Mouse (Mus musculus): Measurements from ENCODE around the gene Haspin.

Gene Haspin

DNA sequence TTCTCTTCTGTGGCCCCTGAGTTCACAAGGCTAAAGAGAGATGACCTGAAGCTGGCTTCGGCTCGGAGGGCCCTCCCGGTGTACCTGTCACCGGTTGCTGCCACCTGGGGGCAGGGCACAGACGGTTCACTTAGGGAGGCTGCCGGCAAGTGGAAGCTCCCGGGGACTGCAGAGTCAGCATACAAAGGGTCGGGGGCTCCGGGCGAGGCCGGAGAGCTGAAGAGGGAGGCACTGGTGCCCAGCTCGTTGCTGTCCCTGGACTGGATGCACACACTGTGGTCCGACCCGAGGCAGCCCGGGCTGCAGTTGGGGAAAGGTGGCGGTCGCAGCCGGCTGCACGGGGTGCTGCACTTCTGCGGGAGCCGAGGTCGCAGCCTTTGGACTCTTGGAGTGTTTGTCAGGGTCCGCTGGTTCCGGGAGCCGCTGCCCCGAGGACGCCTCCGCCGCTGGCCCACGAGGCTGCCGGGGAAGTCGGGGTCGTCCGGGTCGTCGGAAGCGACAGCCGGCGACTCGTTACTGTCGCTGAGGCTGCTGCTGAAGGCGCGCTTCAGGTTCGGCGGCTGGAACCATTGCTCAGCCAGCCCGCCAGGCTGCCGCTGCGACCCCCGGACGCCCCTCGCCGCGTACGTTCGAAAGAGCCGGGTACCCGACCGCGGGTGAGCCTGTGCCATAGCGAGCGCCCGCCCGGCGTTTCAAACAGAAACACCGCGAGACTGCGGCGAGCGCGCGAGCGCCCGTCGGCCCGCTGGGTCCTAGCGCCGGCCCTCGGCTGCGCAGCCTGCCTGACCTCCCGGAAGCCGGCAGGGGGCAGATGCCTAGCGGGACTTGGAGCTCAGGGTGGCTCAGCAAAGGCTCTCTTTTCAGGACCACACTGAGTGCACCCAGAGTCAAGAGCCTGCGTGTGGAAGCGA, at the start of gene Haspin:
Gene Haspin (minus strand): TSS at position 704 of the 911 bp plus-strand sequence.
- in situ Hi-C loops (cut with MboI, MseI) = no loop called here

DNA sequence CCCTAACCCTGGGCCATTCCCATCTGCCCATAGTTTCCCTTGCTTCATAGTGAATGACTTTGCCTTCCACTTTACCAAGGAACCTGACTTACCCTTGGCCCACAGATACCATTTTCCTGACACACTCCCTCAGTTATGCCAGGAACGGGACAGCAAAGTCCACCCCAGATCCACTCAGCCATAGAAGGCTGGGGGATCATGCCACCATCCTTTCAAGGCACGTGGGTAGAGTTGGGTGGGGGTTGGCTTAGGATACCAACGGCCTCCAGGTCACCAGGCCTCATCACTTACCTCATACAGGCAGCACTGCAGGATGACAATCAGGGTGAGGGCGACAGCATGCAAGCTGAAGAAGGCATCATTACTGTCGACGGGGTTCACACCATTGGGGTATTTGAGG, 49.1 kb upstream of the Haspin start:
- in situ Hi-C loops (cut with MboI, MseI) = loop anchor here (25.0 kb wide), 1 partner anchor 1650 kb away; the partner anchor contains the start of gene Mnt

DNA sequence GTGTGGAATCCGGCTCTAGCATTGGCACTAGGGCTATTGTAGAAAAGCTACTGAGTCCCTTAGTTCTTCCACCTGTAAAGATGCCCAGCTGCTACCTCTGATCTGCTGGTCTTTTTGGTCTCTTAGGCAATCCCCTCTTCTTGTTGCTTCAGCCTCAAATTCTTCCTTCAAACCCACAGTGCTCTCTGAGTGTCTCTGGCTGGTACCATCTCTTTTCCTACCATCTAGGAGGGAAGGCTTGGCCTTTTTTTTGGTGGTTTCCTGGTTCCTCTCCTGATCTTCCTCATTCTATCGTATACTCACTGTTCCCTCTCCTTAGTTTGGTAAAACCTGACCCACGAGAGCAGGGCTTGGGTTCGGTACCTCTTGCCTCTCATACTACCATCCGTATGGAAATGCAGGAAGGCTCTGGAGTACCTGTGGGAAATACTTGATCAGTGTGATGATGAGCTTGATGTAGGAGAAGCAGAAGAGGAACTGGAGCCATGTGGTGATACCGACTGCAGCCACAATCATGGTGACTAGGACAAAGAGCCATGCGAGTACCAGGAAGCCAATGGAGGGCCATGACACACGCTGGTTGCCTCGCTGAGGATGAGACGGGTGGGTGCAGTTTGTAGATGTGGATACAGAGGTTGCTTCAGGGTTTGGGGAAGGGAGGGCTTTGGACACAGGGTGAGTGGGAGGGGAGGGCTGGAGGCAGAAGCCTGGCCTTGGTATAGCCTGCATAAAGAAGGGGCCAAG, 48.0 kb upstream of the Haspin start:
- in situ Hi-C loops (cut with MboI, MseI) = loop anchor here (25.0 kb wide), 1 partner anchor 1651 kb away; the partner anchor contains the start of gene Mnt

DNA sequence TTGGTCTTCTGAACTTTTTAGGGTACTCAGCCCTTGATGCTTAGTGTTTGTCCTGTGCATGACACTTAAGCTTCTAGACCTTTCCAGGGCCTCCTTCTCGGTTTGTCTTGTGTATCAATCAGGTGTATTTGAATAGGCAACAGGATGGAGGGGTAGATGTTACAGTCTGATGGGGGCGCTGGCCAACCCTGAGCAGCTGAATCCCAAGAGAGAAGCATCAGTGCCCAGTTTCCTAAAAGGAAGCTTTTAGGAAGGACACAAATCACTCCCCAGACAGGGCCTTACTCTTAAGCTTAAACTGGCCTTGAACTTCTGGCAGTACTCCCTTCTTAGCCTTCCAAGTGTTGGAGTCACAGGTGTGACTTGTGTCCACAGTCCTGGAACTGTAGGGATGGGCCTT, 39.8 kb upstream of the Haspin start:
- in situ Hi-C loops (cut with MboI, MseI) = loop anchor here (25.0 kb wide), 1 partner anchor 1659 kb away; the partner anchor contains the start of gene Mnt

DNA sequence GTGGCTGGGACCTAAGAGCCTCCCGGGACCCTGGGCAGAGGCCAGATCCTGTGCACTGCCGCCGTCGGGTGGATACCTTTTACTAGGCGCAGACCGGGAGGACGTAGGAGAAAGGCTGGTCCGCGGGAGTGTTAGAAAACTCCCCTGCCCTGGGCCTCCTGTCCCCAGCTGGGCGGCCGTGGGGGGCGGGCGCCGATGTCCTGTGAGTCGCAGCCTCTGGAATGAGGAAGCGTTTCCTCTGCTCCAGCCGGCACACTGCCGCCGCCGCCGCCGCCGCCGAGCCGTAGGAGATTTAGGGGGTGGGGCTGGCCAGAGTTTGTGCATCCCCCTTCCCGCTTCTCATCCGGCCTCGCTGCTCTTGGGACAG, 39.4 kb upstream of the Haspin start:
- in situ Hi-C loops (cut with MboI, MseI) = loop anchor here (25.0 kb wide), 1 partner anchor 1660 kb away; the partner anchor contains the start of gene Mnt

DNA sequence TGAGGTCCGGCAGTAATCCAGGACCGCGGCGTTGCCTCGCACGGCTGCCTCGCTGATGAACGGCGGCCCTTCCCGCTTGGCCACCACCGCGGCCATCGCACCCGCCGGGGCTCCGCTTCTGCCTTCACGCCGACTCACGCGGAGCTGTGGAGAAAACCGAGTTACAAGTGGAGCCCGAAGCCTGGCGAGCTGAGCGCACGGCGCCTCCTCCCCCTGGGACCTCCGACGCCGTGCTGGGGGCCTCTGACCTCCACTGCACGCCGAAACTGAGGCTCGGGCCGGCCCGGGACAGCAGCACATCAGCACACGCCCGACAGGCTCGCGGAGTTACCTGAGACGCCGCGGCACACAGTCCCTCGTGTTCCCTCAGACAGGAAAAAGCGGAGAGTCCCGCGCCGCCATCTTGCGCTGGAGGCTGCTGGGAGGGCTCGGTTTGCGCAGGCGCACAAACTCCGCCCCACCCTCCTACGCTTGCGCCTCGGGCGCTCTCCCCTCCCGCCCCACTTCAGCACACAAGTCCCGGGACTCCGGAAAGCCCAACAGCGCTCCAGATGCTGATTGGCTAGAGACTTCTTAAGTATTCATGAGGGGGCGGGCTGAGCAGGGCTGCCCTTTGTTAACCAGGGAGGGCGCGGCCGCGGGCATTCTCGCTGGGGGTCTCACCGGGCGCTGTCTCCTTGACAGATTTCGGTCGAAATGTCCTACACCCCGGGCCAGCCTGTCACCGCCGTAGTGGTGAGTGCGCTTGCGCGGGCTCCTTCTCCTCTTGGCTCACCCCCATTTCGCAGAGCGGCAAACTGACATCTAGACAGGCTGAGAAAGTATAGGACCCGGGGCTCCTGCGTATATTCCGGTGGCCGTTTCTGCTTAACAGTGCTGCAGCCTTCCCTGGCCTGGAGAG, 38.8 kb upstream of the Haspin start, which contains the start of the genes Emc6 and Tax1bp3:
Gene Emc6 (minus strand): TSS at position 430 of the 901 bp plus-strand sequence.
Gene Tax1bp3 (plus strand): TSS at position 476 of the 901 bp plus-strand sequence.
- in situ Hi-C loops (cut with MboI, MseI) = loop anchor here (25.0 kb wide), 1 partner anchor 1660 kb away; the partner anchor contains the start of gene Mnt

DNA sequence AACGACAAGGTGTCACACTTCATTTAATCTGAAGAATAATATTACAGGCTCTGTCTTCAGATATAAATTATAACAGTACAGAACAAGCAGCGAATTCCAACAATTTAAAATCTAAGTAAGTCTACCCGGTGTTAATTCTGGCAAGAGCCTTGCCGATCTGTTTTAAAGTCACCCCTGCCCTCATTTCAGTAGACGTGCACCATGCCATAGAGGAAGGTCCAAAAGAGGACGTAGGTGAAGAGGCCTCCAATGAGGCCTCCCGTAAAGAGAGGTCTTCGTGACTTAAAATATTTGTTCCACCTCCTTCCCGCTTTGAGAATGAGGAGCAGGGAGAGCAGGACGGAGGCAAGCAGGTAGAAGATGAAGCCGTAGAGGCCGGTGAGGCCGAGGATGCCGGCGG, 38.1 kb upstream of the Haspin start:
- in situ Hi-C loops (cut with MboI, MseI) = loop anchor here (25.0 kb wide), 1 partner anchor 1661 kb away; the partner anchor contains the start of gene Mnt

DNA sequence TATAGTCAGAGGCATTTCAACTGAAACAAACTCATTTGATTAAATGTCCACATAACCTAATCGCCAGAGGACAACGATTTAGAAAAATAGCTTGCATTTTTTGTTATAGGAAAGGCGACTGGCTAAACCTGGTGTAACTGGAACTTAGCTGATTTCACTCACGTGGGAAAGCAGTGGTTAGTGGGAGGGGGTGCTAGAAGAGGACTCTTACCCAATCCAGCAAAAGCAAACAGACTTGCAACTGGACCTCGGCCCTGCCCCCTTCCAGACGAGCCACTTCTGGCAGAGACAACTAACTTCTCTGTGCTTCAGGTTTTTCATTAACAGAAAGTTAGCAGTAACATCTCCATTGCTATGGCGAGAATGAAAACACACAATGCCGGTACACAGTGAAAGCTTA, 37.5 kb upstream of the Haspin start:
- in situ Hi-C loops (cut with MboI, MseI) = loop anchor here (25.0 kb wide), 1 partner anchor 1662 kb away; the partner anchor contains the start of gene Mnt

DNA sequence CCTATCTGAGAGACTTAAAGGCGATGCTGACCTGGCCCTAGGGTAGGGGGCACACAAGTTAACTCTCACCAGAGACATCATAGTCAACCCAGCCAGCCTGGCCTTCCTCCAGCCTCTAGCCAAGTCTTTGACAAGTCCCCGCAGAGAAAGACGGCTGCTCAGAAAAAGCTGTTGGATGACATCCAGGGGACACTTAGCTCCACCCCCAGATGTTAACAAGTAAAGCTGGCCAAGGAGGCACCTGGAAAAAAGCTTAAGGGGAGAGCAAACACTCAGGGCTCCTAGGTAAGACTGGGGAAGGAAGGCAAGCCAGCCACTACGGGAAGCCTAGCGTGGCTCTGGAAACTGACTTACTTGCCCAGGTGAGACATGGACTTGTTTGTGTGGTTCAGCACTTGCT, 34.1 kb upstream of the Haspin start:
- in situ Hi-C loops (cut with MboI, MseI) = no loop called here

DNA sequence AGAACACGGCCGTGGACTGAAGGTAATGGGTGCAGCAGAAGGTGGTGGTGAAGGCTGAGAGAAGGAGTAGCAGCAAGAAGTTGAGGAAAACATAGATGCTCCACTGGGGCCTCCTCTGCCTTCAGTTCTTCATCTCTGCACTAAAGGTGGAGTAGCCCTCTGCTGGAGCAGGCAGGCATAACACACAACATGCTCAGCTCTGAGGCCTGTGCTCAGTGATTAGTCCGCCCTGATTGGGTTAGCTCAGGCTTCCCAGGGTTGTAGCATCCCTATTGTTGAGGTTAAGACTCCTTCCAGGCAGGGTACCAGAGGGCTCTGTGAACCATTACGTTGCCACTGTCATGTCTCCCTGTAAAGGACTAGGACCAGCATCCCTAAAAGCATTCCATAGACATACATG, 31.1 kb upstream of the Haspin start:
- in situ Hi-C loops (cut with MboI, MseI) = no loop called here

DNA sequence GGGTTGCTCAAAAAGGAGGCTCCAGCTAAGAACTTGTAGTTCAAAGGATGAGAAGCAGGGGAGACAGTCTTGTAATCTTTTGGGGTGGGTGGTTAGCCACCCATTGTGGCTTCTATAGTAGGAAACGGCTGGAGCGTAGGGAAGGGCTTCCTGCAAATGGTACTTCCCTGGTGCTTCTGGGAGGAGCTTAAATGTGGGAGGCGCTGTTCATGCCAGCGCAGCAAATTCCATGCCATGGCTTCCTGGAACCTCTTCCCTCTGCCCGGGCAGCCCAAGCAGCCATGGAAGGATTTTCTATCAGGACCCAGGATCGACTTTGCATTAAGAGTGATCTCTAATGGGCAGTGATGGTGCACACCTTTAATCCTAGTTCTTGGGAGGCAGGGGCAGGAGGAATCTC, 30.5 kb upstream of the Haspin start:
- in situ Hi-C loops (cut with MboI, MseI) = no loop called here

DNA sequence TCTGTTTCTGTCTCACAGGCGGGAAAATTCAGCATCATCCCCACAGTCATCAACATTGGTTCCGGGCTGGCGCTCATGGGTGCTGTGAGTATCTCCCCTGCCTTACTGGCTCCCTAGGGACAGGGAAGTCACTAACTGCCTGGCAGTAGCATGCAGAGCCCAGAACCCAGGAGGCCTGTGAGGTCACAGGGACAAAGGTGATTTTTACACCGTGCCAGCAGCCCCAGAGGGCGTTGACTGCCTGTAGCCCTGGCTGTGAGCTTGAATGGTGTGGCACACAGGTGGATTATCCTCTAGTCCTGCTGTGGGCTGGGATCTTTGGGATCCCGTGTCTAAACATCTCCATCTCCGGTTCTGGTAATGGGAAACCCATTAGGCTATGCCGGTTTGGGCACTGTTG, 30.0 kb upstream of the Haspin start:
- in situ Hi-C loops (cut with MboI, MseI) = no loop called here

DNA sequence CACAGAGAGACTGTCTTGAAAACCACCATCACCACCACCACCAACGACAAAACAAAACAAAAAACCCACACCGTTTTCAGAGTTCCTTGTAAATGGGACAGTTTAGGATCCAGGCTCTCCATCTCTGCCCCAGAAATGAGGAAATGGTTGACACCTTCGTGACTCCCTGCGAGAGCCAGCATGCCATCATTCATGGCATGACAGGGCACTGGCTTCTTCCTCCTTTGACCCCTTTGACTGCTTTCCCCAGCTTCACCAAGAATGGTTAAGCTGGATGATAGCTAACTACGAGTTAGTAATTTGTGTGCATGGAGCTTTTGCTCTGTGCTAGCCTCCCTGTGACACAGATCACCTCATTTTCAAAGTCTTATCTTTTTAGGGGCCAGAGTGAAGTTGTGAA, 24.2 kb upstream of the Haspin start:
- in situ Hi-C loops (cut with MboI, MseI) = no loop called here

DNA sequence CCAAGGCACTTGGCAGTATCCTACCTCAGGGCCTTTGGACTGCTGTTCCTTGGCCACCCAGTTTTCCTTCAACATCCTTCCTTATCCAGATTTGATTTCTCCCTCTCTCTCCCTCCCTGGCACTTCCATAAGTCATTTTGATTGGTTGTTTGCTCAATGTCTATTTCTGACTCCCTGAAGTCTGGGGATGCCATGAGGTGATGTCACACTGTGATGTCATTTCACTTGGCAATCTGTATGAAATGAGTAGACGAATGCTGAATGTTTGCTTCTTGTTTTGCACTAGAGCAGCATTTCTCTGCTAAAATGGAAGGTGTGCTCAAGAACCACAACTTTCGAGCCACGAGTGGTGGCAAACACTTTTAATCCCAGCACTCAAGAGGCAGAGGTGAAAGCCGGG, 23.5 kb upstream of the Haspin start:
- in situ Hi-C loops (cut with MboI, MseI) = no loop called here

DNA sequence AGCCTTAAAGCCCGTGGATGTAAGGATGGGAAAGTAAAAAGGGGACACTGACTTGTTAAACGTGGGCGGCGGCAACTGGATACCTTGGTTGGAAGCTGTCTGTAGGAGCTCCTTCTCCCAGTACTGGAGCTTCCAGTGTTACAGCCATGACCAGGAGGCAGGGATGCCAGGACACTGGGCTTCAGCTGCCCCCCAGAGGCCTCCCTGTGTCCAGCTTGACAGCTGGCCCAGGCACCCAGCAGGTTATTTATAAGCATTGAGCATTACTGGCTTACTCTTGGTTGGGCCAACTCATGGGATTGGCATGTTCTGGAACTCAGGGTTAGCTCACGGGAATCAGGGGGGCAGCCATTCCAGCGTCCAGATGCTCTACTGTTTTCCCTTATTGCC, 22.7 kb upstream of the Haspin start:
- in situ Hi-C loops (cut with MboI, MseI) = no loop called here

DNA sequence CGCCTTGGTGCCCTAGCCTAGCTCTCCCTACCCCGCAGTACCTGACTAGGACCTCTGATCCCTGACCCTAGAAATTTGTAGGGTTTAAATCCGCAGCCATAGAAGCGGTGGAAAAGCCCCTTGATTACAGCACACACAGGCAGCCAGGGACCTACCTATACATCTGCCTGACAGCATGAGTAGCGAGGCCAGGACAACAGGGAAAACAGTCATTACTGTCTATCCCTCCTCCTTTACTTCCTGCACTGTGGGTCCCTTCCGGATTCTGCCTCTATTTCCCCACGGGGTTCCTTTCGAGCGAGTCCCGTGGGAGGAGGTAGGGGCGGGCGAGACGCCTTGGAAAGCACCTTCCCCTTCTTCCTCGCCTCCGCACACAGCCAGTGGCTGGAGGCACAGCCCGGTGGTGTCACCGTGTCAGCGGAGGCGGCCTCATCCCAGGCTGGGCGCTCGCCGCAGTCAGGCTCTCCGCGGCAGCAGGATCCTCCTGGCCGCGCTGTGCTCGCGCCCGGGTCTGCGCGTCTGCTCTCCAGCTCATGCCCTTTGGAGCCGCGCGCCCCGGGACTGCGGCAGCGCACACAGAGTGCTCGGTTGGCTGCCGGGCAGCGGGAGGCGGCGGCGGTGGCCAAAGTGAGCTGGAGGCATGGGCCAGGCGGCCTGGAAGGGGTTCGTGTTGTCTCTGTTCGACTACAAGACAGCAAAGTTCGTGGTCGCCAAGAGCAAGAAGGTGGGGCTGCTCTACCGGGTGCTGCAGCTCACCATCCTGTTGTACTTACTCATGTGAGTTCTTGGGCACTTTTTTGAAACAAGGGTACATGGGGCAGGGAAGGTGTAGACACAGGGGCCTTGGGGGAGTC, 22.1 kb upstream of the Haspin start, which contains the start of gene P2rx5:
Gene P2rx5 (plus strand): TSS at position 465 of the 854 bp plus-strand sequence.
- in situ Hi-C loops (cut with MboI, MseI) = no loop called here

DNA sequence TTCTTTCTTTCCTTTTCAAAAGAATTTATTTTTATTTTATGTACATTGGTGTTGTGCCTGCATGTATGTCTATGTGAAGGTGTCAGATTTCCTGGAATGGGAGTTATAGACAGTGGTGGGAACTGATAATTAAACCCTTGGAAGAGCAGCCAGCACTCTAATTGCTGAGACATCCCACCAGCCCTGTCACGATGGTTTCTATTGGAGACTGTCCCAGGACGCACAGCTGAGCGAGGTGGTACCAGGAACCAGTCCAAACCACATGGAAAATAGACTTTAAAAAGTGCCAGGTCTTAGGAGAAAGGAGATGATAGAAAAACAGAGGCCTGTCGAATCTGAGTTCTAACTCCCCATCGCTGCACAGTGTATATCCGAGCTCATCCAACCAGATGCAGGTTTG, 17.0 kb upstream of the Haspin start:
- in situ Hi-C loops (cut with MboI, MseI) = no loop called here

DNA sequence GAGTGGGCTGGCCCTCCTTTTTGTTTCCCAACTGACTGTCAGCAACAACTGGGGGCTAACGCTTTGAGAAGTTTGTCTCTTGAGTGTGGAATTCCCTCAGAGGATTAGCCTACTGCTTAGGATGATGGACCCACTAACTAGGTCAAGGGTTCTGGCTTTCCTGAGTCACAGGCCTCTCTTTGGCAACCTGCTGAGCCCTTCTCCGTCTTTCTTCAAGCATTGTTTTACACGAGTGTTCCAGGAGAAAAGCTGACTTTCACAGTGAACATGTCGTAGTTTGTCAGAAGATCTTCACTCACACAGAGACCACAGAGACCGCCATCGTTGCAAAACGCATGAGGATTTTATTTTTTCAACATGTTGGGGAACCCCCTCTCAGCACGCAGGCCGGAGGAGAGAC, 10.1 kb upstream of the Haspin start:
- in situ Hi-C loops (cut with MboI, MseI) = loop anchor here (10.0 kb wide), 1 partner anchor 1563 kb away; no protein-coding TSS in a partner anchor

DNA sequence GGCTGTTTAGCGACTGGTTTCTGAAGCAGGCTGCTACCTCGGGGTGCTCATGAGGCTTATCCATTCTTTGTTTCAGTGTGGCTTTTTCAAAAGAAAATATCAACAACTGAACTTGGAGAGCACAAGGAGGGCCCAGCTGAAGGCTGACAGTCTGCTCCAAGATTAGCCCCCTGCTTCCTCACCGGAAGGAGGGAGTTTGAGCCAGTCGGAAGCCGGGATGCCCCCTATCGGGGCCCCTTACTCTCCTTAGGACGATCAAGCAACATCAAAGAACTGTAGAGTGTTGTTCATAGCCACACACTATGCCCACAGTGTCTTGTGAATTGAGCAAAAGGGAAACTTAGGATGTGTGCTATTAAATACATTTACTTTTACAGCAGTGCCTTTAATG, 8.9 kb upstream of the Haspin start:
- in situ Hi-C loops (cut with MboI, MseI) = loop anchor here (10.0 kb wide), 1 partner anchor 1562 kb away; no protein-coding TSS in a partner anchor

All from T-helper 1 cell (primary cell).